Mouse (Mus musculus) left cerebral cortex, postnatal 14 days (tissue): Measurements from ENCODE around the gene Tas2r121. TPM values are rescaled to one million over a fixed set of nuclear protein-coding genes. Genes with fewer than 3 reads are reported as not detected.
"Not testable (repeated sequence)": the region's sequence is repeated elsewhere in the genome, so short reads cannot be mapped to it uniquely, and the experiment has no call there.

ENCODE experiments used
- DNase-seq, 2 experiments: peaks; one replicate each; pipeline ENCODE4 v3.0.0; 2021 to 2022; ENCODE audit warnings: low spot score in 2 of 2, mixed read lengths in 1 of 2
- intact Hi-C: fragments of 180-260 bp; cut with DNase I; formaldehyde crosslinking; loops from one replicate; pipeline ENCODE4 v1.15.1; 2025
- long read RNA-seq, 2 experiments: library from polyadenylated mRNA; stranded (forward); transcript quantifications; one replicate each; pipeline ENCODE4 v2.0.0; 2021
- total RNA-seq, 2 experiments: library from RNA; stranded (reverse); gene quantifications; 2 replicates each; pipeline ENCODE4 v1.2.3; 2021

The Tas2r121 gene
- total RNA-seq, result not detected
- long read RNA-seq, experiment 1, result 0 reads
- long read RNA-seq, experiment 2, result 0 reads

DNA sequence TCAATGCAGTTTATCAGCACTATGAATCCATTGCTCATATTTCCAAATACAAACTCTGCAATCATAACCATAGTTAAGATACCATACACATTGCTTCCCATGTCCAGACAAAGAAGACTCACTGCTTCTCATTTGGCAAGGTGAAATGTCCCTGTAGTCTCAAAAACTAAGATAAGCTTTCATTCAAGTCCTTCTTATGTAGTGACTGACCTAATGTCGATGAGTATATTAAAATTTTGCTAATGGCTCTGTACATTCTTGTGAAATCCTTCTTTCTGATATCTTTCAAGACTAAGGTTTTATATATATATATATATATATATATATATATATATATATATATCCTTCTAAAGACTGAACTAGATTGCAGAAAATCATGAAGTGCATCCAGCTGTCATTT lies at the start of gene Tas2r121:
Gene Tas2r121, minus strand, starts transcription at position 101 of the 400 bp plus-strand sequence.
- DNase-seq, result no peak
- intact Hi-C loops, result no loop called here

GRCm38 (mm10) chr6:132750206-132750605 lies 49.4 kb upstream of the Tas2r121 start:
- intact Hi-C loops, result no loop called here
- no peak for DNase-seq

DNA sequence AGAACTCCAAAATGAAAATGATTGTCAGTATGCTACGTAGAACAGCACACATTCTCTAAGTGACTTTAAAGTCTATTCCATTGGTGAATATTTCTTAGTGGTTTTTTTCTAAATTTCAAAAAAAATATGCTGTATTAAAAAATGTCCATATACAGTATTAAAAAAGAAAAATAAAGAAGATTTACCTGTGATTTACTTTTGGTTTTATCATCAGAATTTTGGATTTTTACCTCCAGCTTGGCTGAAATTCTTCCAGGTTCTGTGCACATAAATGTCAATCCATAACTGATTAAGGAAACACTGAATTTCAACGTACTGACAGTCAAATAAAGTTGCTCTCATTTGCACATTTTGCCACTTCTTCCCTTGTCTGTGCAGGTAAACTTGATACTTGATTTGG lies 37.1 kb upstream of the Tas2r121 start, which contains the start of gene Tas2r115:
Gene Tas2r115, minus strand, starts transcription at position 101 of the 400 bp plus-strand sequence.
- DNase-seq, result no peak

GRCm38 (mm10) chr6:132711828-132712227 lies 11.0 kb upstream of the Tas2r121 start, which contains the start of gene Tas2r122:
TSS of gene Tas2r122 (minus strand) at chr6:132711928.
- no peak for DNase-seq
- intact Hi-C loops, result no loop called here

More for the DNA sequence above, 37.1 kb upstream of the Tas2r121 start, which contains the start of gene Tas2r115:
- intact Hi-C loops, result no loop called here

- not testable (repeated sequence) for DNase-seq
These were observed 9.2 kb downstream of the Tas2r121 start for GRCm38 (mm10) chr6:132691596-132691995.

GRCm38 (mm10) chr6:132656653-132657052 lies 44.2 kb downstream of the Tas2r121 start, which contains the start of gene Tas2r120:
TSS of gene Tas2r120 (plus strand) at chr6:132656953.
- no peak for DNase-seq
- intact Hi-C loops, result no loop called here

More at GRCm38 (mm10) chr6:132691596-132691995, 9.2 kb downstream of the Tas2r121 start:
- intact Hi-C loops, result not testable (repeated sequence)

DNA sequence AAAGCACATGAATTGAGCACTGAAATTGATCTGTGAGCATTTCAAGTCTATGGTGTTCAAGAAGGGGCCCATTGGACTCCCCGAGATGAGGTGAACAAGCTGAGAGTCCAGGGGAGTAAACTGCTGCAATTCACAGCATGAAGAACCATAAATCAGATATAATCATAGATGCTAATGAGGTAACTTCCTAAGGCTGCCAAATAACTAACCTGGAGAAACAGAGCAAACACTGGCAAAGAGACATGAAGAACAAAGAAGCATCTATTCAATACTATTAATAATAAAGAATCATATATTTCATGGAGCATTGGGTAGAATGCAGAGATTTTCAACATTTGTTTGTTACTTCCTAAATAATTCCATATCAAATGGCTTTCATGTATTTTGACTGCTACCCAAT lies 49.4 kb downstream of the Tas2r121 start, which contains the start of gene A630073D07Rik:
Gene A630073D07Rik, minus strand, starts transcription at position 101 of the 400 bp plus-strand sequence.
- intact Hi-C loops, result no loop called here
- no peak for DNase-seq

Other genes with a start within 250 kb of the Tas2r121 start
- not detected for gene Prh1, start 131.2 kb downstream of the Tas2r121 start, total RNA-seq
- gene Prp2, start 105.1 kb downstream of the Tas2r121 start, total RNA-seq, result not detected
- not detected for gene A630073D07Rik, start 49.5 kb downstream of the Tas2r121 start, total RNA-seq
- gene Tas2r120, start 44.1 kb downstream of the Tas2r121 start, total RNA-seq, result not detected
- gene Tas2r122, start 10.9 kb upstream of the Tas2r121 start, total RNA-seq, result not detected
- not detected for gene Tas2r115, start 37.0 kb upstream of the Tas2r121 start, total RNA-seq
- not detected for gene Tas2r124, start 53.7 kb upstream of the Tas2r121 start, total RNA-seq
- gene Tas2r102, start 61.1 kb upstream of the Tas2r121 start, total RNA-seq, result not detected
- not detected for gene Tas2r136, start 77.2 kb upstream of the Tas2r121 start, total RNA-seq
- gene Tas2r117, start 101.8 kb upstream of the Tas2r121 start, total RNA-seq, result not detected
- not detected for gene Tas2r123, start 146.1 kb upstream of the Tas2r121 start, total RNA-seq
- not detected for gene Tas2r116, start 154.4 kb upstream of the Tas2r121 start, total RNA-seq
- gene Tas2r110, start 167.0 kb upstream of the Tas2r121 start, total RNA-seq, result not detected
- gene Tas2r113, start 192.0 kb upstream of the Tas2r121 start, total RNA-seq, result not detected
- gene Tas2r125, start 208.6 kb upstream of the Tas2r121 start, total RNA-seq, result not detected